Mouse (Mus musculus) liver, embryonic 14.5 days (tissue): Measurements from ENCODE around the gene Slc37a4. TPM values are rescaled to one million over a fixed set of nuclear protein-coding genes. Genes with fewer than 3 reads are reported as not detected.
"Not testable (repeated sequence)": the region's sequence is repeated elsewhere in the genome, so short reads cannot be mapped to it uniquely, and the experiment has no call there.

ENCODE experiments used
- ATAC-seq: fragments of 200-750 bp; cut with Nextera tagmentation; 2 replicates; pipeline ENCODE4 v1.8.0; 2017; ENCODE audit warnings: moderate number of reproducible peaks, mild to moderate bottlenecking, moderate library complexity; ENCODE audit not compliant: insufficient read depth
- DNase-seq, 3 experiments: peaks; one replicate each; pipeline ENCODE4 v3.0.0-alpha.2; 2012 to 2013; ENCODE audit warnings: low read depth in 3 of 3, low spot score in 3 of 3
- H3K27ac ChIP-seq: fragments of 300-500 bp; sonication (generic); 2 replicates; pipeline ENCODE4 v1.5.1; 2014; ENCODE audit warnings: moderate library complexity, mild to moderate bottlenecking, control low read depth, inconsistent platforms
- H3K27me3 ChIP-seq: fragments of 300-500 bp; sonication (generic); 2 replicates; pipeline ENCODE4 v1.6.1; 2014; ENCODE audit warnings: mild to moderate bottlenecking, low read length, moderate library complexity; ENCODE audit not compliant: control insufficient read depth, insufficient read depth
- H3K36me3 ChIP-seq: fragments of 300-500 bp; sonication (generic); replicated peaks from 2 replicates; pipeline ENCODE4 v1.6.1; 2014; ENCODE audit warnings: low read depth; ENCODE audit not compliant: control insufficient read depth, insufficient read depth
- H3K4me1 ChIP-seq, 2 experiments: fragments of 200-500 bp in 1 of 2; fragments of 300-500 bp in 1 of 2; sonication (generic) in 1 of 2; replicated peaks; 2 replicates each; pipeline ENCODE4 v1.6.1; 2012 to 2014; ENCODE audit warnings: antibody characterized with exemption in 1 of 2, inconsistent platforms in 1 of 2, low read length in 1 of 2; ENCODE audit not compliant: control insufficient read depth in 2 of 2, insufficient read depth in 2 of 2
- H3K4me2 ChIP-seq: fragments of 300-500 bp; sonication (generic); 2 replicates; pipeline ENCODE4 v1.6.1; 2014; ENCODE audit warnings: low read depth, mild to moderate bottlenecking, control low read depth, moderate library complexity
- H3K4me3 ChIP-seq, 2 experiments: fragments of 200-500 bp in 1 of 2; fragments of 300-500 bp in 1 of 2; sonication (generic) in 1 of 2; 2 replicates each; pipeline ENCODE4 v1.5.1; 2012 to 2014; ENCODE audit warnings: low read depth in 2 of 2, low read length in 2 of 2, mild to moderate bottlenecking in 2 of 2, control low read depth in 1 of 2, inconsistent platforms in 1 of 2, moderate library complexity in 1 of 2; ENCODE audit not compliant: insufficient read depth in 1 of 2
- H3K9ac ChIP-seq: fragments of 300-500 bp; sonication (generic); replicated peaks from 2 replicates; pipeline ENCODE4 v1.6.1; 2014; ENCODE audit warnings: mild to moderate bottlenecking, control low read depth, moderate library complexity
- H3K9me3 ChIP-seq: fragments of 300-500 bp; sonication (generic); 2 replicates; pipeline ENCODE4 v1.6.1; 2016; ENCODE audit warnings: low read length, mixed read lengths; ENCODE audit not compliant: control insufficient read depth
- CTCF ChIP-seq: IDR thresholded peaks from 2 replicates; pipeline ENCODE4 v1.5.1; 2016; ENCODE audit warnings: antibody characterized with exemption, low read depth, control low read depth
- EP300 ChIP-seq: IDR thresholded peaks from 2 replicates; pipeline ENCODE4 v1.6.1; 2016; ENCODE audit warnings: antibody characterized with exemption, low read depth
- WGBS: fragments of 180-500 bp; shearing (Covaris S2); extraction: QIAGEN DNeasy Blood & Tissue Kit; methylation state at CpG from one replicate; pipeline ENCODE4 v1.1.7; 2014; ENCODE audit not compliant: insufficient replicate concordance; 5-methylcytosine and 5-hydroxymethylcytosine counted together
- microRNA-seq: library from miRNA; unstranded; fragments of <30 nt; microRNA quantifications from one replicate; pipeline ENCODE4, GENCODE M21; 2016
- polyA plus RNA-seq, 2 experiments: library from polyadenylated mRNA; depleted of rRNA in 1 of 2; stranded (reverse) in 1 of 2; unstranded in 1 of 2; fragments of >200 nt; fragmentation: Nextera tagmentation in 1 of 2; extraction: Ambion mirVana in 1 of 2; gene quantifications; 2 replicates each; pipeline versions ENCODE4 v1.2.1 to v1.2.3; 2012 to 2014

The Slc37a4 gene
- polyA plus RNA-seq, 2 experiments, result 15.9 to 26.6 TPM

GRCm38 (mm10) chr9:44432577-44433185 is 36.0 kb downstream of the Slc37a4 start:
- no peaks in the 10 kb centered on the region for H3K27me3 ChIP-seq
- no peak overlapping the region for H3K4me3 ChIP-seq
- no peaks in the 10 kb centered on the region for H3K36me3 ChIP-seq
- DNase-seq (no peak), ATAC-seq (no peak)
- no peaks in the 10 kb centered on the region for H3K4me1 ChIP-seq
- H3K4me2 ChIP-seq, result no peak overlapping the region
- TF ChIP-seq CTCF (no peak), EP300 (no peak)
- H3K9ac ChIP-seq, result no peak overlapping the region
- no peaks in the 10 kb centered on the region for H3K9me3 ChIP-seq
- H3K27ac ChIP-seq, result no peak overlapping the region
- WGBS, result 38% methylated on average over 5 of the region's 5 CpGs

GRCm38 (mm10) chr9:44435747-44436146 is 39.1 kb downstream of the Slc37a4 start:
- no peak overlapping the region for H3K27ac ChIP-seq
- H3K9me3 ChIP-seq, result no peaks in the 10 kb centered on the region
- H3K9ac ChIP-seq, result no peak overlapping the region
- H3K4me3 ChIP-seq, result no peak overlapping the region
- no peak overlapping the region for H3K4me2 ChIP-seq
- DNase-seq (no peak), ATAC-seq (no peak)
- TF ChIP-seq EP300 (no peak), CTCF (no peak)
- H3K36me3 ChIP-seq, result no peaks in the 10 kb centered on the region
- WGBS, result 17% methylated on average over 6 of the region's 6 CpGs
- H3K4me1 ChIP-seq, result no peaks in the 10 kb centered on the region
- H3K27me3 ChIP-seq, result no peaks in the 10 kb centered on the region

- Histone ChIP-seq H3K9ac (no peak within 1 kb of the TSS), H3K27ac (no peak within 1 kb of the TSS), H3K4me1 (no peaks in the 10 kb centered on the region), H3K36me3 (no peaks in the 10 kb centered on the region), H3K9me3 (no peaks in the 10 kb centered on the region), H3K4me3 (no peak within 1 kb of the TSS), H3K27me3 (no peaks in the 10 kb centered on the region), H3K4me2 (no peak within 1 kb of the TSS)
- ATAC-seq (no peak), DNase-seq (no peak)
- TF ChIP-seq CTCF, result no peak
- TF ChIP-seq EP300, result no peak
- 60% methylated on average over 19 of the region's 19 CpGs for WGBS
Measured at GRCm38 (mm10) chr9:44440961-44441360, 44.3 kb downstream of the Slc37a4 start, which contains the start of gene Foxr1. TSS of gene Foxr1 (minus strand) at chr9:44441136.

- not testable (repeated sequence) for H3K27ac ChIP-seq, H3K27me3 ChIP-seq, DNase-seq, H3K4me3 ChIP-seq, H3K4me2 ChIP-seq, H3K9ac ChIP-seq, H3K9me3 ChIP-seq, H3K4me1 ChIP-seq, H3K36me3 ChIP-seq, ATAC-seq
- WGBS, result 58% methylated on average over 7 of the region's 7 CpGs
Measured at GRCm38 (mm10) chr9:44444402-44445025, 47.9 kb downstream of the Slc37a4 start.

GRCm38 (mm10) chr9:44450387-44450786 is 53.7 kb downstream of the Slc37a4 start:
- Histone ChIP-seq H3K9ac (no peak overlapping the region), H3K9me3 (no peaks in the 10 kb centered on the region), H3K36me3 (no peaks in the 10 kb centered on the region), H3K27ac (no peak overlapping the region), H3K4me3 (no peak overlapping the region), H3K4me2 (no peak overlapping the region), H3K4me1 (no peaks in the 10 kb centered on the region), H3K27me3 (no peaks in the 10 kb centered on the region; the same call in 1 of the 2 replicates)
- ATAC-seq, result no peak
- no peak for TF ChIP-seq EP300
- peak; percentile 67 for TF ChIP-seq CTCF
- DNase-seq, result peak in 2 of 3 experiments; percentile 20 to 27

Small RNAs within 50 kb of the gene (microRNA-seq; reads per million reads assigned to microRNA genes)
- gene Mir7085, result not detected

Other genes with a start within 250 kb of the Slc37a4 start
- 3.4 and 3.9 TPM in 2 replicates for gene Cbl, start 162.8 kb upstream of the Slc37a4 start, polyA plus RNA-seq (2012; rRNA removed)
- 3.7 and 5.1 TPM in 2 replicates for gene Cbl, start 162.8 kb upstream of the Slc37a4 start, polyA plus RNA-seq (2014; fragmentation: Nextera tagmentation; extraction: Ambion mirVana)
- not detected in 2 replicates for gene Ccdc153, start 156.2 kb upstream of the Slc37a4 start, polyA plus RNA-seq (2012; rRNA removed)
- not detected in 2 replicates for gene Ccdc153, start 156.2 kb upstream of the Slc37a4 start, polyA plus RNA-seq (2014; fragmentation: Nextera tagmentation; extraction: Ambion mirVana)
- gene Pdzd3, start 145.4 kb upstream of the Slc37a4 start, polyA plus RNA-seq (2012; rRNA removed), result 0.02 and 0.05 TPM in 2 replicates
- 0.08 TPM in 1 of 2 replicates, not detected in the other for gene Pdzd3, start 145.4 kb upstream of the Slc37a4 start, polyA plus RNA-seq (2014; fragmentation: Nextera tagmentation; extraction: Ambion mirVana)
- 1.5 TPM in 2 replicates for gene Nlrx1, start 128.3 kb upstream of the Slc37a4 start, polyA plus RNA-seq (2012; rRNA removed)
- 2.7 and 3.4 TPM in 2 replicates for gene Nlrx1, start 128.3 kb upstream of the Slc37a4 start, polyA plus RNA-seq (2014; fragmentation: Nextera tagmentation; extraction: Ambion mirVana)
- 35.6 and 41.6 TPM in 2 replicates for gene Abcg4, start 108.2 kb upstream of the Slc37a4 start, polyA plus RNA-seq (2012; rRNA removed)
- 10.6 and 11.1 TPM in 2 replicates for gene Abcg4, start 108.2 kb upstream of the Slc37a4 start, polyA plus RNA-seq (2014; fragmentation: Nextera tagmentation; extraction: Ambion mirVana)
- 11.8 and 13.8 TPM in 2 replicates for gene Hinfp, start 91.2 kb upstream of the Slc37a4 start, polyA plus RNA-seq (2012; rRNA removed)
- gene Hinfp, start 91.2 kb upstream of the Slc37a4 start, polyA plus RNA-seq (2014; fragmentation: Nextera tagmentation; extraction: Ambion mirVana), result 8.0 and 8.3 TPM in 2 replicates
- 13.0 and 17.3 TPM in 2 replicates for gene C2cd2l, start 76.6 kb upstream of the Slc37a4 start, polyA plus RNA-seq (2012; rRNA removed)
- gene C2cd2l, start 76.6 kb upstream of the Slc37a4 start, polyA plus RNA-seq (2014; fragmentation: Nextera tagmentation; extraction: Ambion mirVana), result 7.4 and 8.9 TPM in 2 replicates
- 16.4 and 19.5 TPM in 2 replicates for gene Dpagt1, start 70.8 kb upstream of the Slc37a4 start, polyA plus RNA-seq (2012; rRNA removed)
- 18.8 and 20.2 TPM in 2 replicates for gene Dpagt1, start 70.8 kb upstream of the Slc37a4 start, polyA plus RNA-seq (2014; fragmentation: Nextera tagmentation; extraction: Ambion mirVana)
- 177 and 217 TPM in 2 replicates for gene H2afx, start 62.2 kb upstream of the Slc37a4 start, polyA plus RNA-seq (2012; rRNA removed)
- 168 and 190 TPM in 2 replicates for gene H2afx, start 62.2 kb upstream of the Slc37a4 start, polyA plus RNA-seq (2014; fragmentation: Nextera tagmentation; extraction: Ambion mirVana)
- 837 and 876 TPM in 2 replicates for gene Hmbs, start 52.6 kb upstream of the Slc37a4 start, polyA plus RNA-seq (2012; rRNA removed)
- gene Hmbs, start 52.6 kb upstream of the Slc37a4 start, polyA plus RNA-seq (2014; fragmentation: Nextera tagmentation; extraction: Ambion mirVana), result 1,376 and 1,452 TPM in 2 replicates
- gene Vps11, start 35.2 kb upstream of the Slc37a4 start, polyA plus RNA-seq (2012; rRNA removed), result 9.4 and 9.7 TPM in 2 replicates
- 11.5 and 12.0 TPM in 2 replicates for gene Vps11, start 35.2 kb upstream of the Slc37a4 start, polyA plus RNA-seq (2014; fragmentation: Nextera tagmentation; extraction: Ambion mirVana)
- gene Hyou1, start 17.4 kb upstream of the Slc37a4 start, polyA plus RNA-seq (2012; rRNA removed), result 12.5 and 16.5 TPM in 2 replicates
- 12.5 and 12.8 TPM in 2 replicates for gene Hyou1, start 17.4 kb upstream of the Slc37a4 start, polyA plus RNA-seq (2014; fragmentation: Nextera tagmentation; extraction: Ambion mirVana)
- 350 and 717 TPM in 2 replicates for gene Rps25, start 10.3 kb downstream of the Slc37a4 start, polyA plus RNA-seq (2012; rRNA removed)
- 1,544 and 1,614 TPM in 2 replicates for gene Rps25, start 10.3 kb downstream of the Slc37a4 start, polyA plus RNA-seq (2014; fragmentation: Nextera tagmentation; extraction: Ambion mirVana)
- gene Trappc4, start 10.7 kb downstream of the Slc37a4 start, polyA plus RNA-seq (2012; rRNA removed), result 24.2 and 26.6 TPM in 2 replicates
- gene Trappc4, start 10.7 kb downstream of the Slc37a4 start, polyA plus RNA-seq (2014; fragmentation: Nextera tagmentation; extraction: Ambion mirVana), result 44.4 and 52.9 TPM in 2 replicates
- gene Ccdc84, start 21.7 kb downstream of the Slc37a4 start, polyA plus RNA-seq (2012; rRNA removed), result 15.3 and 16.3 TPM in 2 replicates
- 10.0 TPM in 2 replicates for gene Ccdc84, start 21.7 kb downstream of the Slc37a4 start, polyA plus RNA-seq (2014; fragmentation: Nextera tagmentation; extraction: Ambion mirVana)
- not detected in 2 replicates for gene Foxr1, start 44.3 kb downstream of the Slc37a4 start, polyA plus RNA-seq (2012; rRNA removed)
- gene Foxr1, start 44.3 kb downstream of the Slc37a4 start, polyA plus RNA-seq (2014; fragmentation: Nextera tagmentation; extraction: Ambion mirVana), result not detected in 2 replicates
- gene Upk2, start 58.1 kb downstream of the Slc37a4 start, polyA plus RNA-seq (2012; rRNA removed), result 0.04 TPM in 1 of 2 replicates, not detected in the other
- not detected in 2 replicates for gene Upk2, start 58.1 kb downstream of the Slc37a4 start, polyA plus RNA-seq (2014; fragmentation: Nextera tagmentation; extraction: Ambion mirVana)
- gene Bcl9l, start 86.0 kb downstream of the Slc37a4 start, polyA plus RNA-seq (2012; rRNA removed), result 1.6 and 1.9 TPM in 2 replicates
- 1.0 and 1.5 TPM in 2 replicates for gene Bcl9l, start 86.0 kb downstream of the Slc37a4 start, polyA plus RNA-seq (2014; fragmentation: Nextera tagmentation; extraction: Ambion mirVana)
- 0.03 TPM in 2 replicates for gene Cxcr5, start 165.0 kb downstream of the Slc37a4 start, polyA plus RNA-seq (2012; rRNA removed)
- not detected in 2 replicates for gene Cxcr5, start 165.0 kb downstream of the Slc37a4 start, polyA plus RNA-seq (2014; fragmentation: Nextera tagmentation; extraction: Ambion mirVana)
- 6.4 and 9.4 TPM in 2 replicates for gene Ddx6, start 208.0 kb downstream of the Slc37a4 start, polyA plus RNA-seq (2012; rRNA removed)
- 4.4 and 4.9 TPM in 2 replicates for gene Ddx6, start 208.0 kb downstream of the Slc37a4 start, polyA plus RNA-seq (2014; fragmentation: Nextera tagmentation; extraction: Ambion mirVana)